Mouse (Mus musculus): ENCODE measurements at regions not wholly inside any gene's neighbourhood (a gene's known extent, or its start where the extent isn't known, plus 50 kb on each side); places are given as distances from the start of the nearest gene placed in this dataset.

GRCm38 (mm10) chr8:24364685-24365084 lies 361.0 kb downstream of the Adam3 start:
- no peak for ATAC-seq (ENCODE audit: low FRiP score)
- H3K4me1 ChIP-seq (ENCODE audit: control insufficient read depth, insufficient read depth, low read length), result 0 out of 2 replicates have a peak, but pooled peaks cover 2% of the 10 kb centered on the region
- no peaks in the 10 kb centered on the region for H3K9me3 ChIP-seq (ENCODE audit: control insufficient read depth, low read length)
- no peak overlapping the region for H3K27ac ChIP-seq (ENCODE audit: low read depth, low read length)
- no peaks in the 10 kb centered on the region for H3K27me3 ChIP-seq (ENCODE audit: control insufficient read depth, insufficient read depth, low read length)
- no peaks in the 10 kb centered on the region for H3K36me3 ChIP-seq (ENCODE audit: control insufficient read depth, insufficient read depth, low read length)
- no peak overlapping the region for H3K9ac ChIP-seq (ENCODE audit: low read length)
- no peak overlapping the region for H3K4me3 ChIP-seq (ENCODE audit: low read depth, low read length)
- WGBS, result 79% methylated on average over 4 of the region's 4 CpGs
- H3K4me2 ChIP-seq, result no peak overlapping the region
- DNase-seq (ENCODE audit: low spot score, missing footprints), result no peak

GRCm38 (mm10) chr8:24359022-24359600 lies 366.5 kb downstream of the Adam3 start:
- no peak for DNase-seq (ENCODE audit: low spot score, missing footprints)
- Histone ChIP-seq H3K9ac (ENCODE audit: low read length) (no peak overlapping the region), H3K9me3 (ENCODE audit: control insufficient read depth, low read length) (no peaks in the 10 kb centered on the region), H3K27me3 (ENCODE audit: control insufficient read depth, insufficient read depth, low read length) (no peaks in the 10 kb centered on the region), H3K27ac (ENCODE audit: low read depth, low read length) (no peak overlapping the region), H3K36me3 (ENCODE audit: control insufficient read depth, insufficient read depth, low read length) (no peaks in the 10 kb centered on the region), H3K4me1 (ENCODE audit: control insufficient read depth, insufficient read depth, low read length) (no peaks in the 10 kb centered on the region), H3K4me3 (ENCODE audit: low read depth, low read length) (no peak overlapping the region), H3K4me2 (no peak overlapping the region)
- no peak for ATAC-seq (ENCODE audit: low FRiP score)

- Histone ChIP-seq H3K9me3 (ENCODE audit: control insufficient read depth, low read length) (no peaks in the 10 kb centered on the region), H3K9ac (ENCODE audit: low read length) (no peak overlapping the region), H3K36me3 (ENCODE audit: control insufficient read depth, insufficient read depth, low read length) (no peaks in the 10 kb centered on the region), H3K4me1 (ENCODE audit: control insufficient read depth, insufficient read depth, low read length) (no peaks in the 10 kb centered on the region), H3K4me2 (no peak overlapping the region), H3K27me3 (ENCODE audit: control insufficient read depth, insufficient read depth, low read length) (no peaks in the 10 kb centered on the region), H3K4me3 (ENCODE audit: low read depth, low read length) (no peak overlapping the region), H3K27ac (ENCODE audit: low read depth, low read length) (no peak overlapping the region)
- ATAC-seq (ENCODE audit: low FRiP score) (no peak), DNase-seq (ENCODE audit: low spot score, missing footprints) (no peak)
- 82% methylated on average over 4 of the region's 4 CpGs for WGBS
These were observed 370.5 kb downstream of the Adam3 start for GRCm38 (mm10) chr8:24355146-24355545.

- Histone ChIP-seq H3K9me3 (ENCODE audit: control insufficient read depth, low read length) (no peaks in the 10 kb centered on the region), H3K27me3 (ENCODE audit: control insufficient read depth, insufficient read depth, low read length) (no peaks in the 10 kb centered on the region), H3K9ac (ENCODE audit: low read length) (no peak overlapping the region), H3K27ac (ENCODE audit: low read depth, low read length) (no peak overlapping the region), H3K4me2 (no peak overlapping the region), H3K4me1 (ENCODE audit: control insufficient read depth, insufficient read depth, low read length) (no peaks in the 10 kb centered on the region), H3K36me3 (ENCODE audit: control insufficient read depth, insufficient read depth, low read length) (no peaks in the 10 kb centered on the region), H3K4me3 (ENCODE audit: low read depth, low read length) (no peak overlapping the region)
- ATAC-seq (ENCODE audit: low FRiP score), result no peak
- no peak for DNase-seq (ENCODE audit: low spot score, missing footprints)
- 73% methylated on average over 7 of the region's 7 CpGs for WGBS
These were observed 371.8 kb downstream of the Adam3 start for GRCm38 (mm10) chr8:24353842-24354241.

- ATAC-seq (ENCODE audit: low FRiP score) (no peak), DNase-seq (ENCODE audit: low spot score, missing footprints) (no peak)
- no peak overlapping the region for H3K9ac ChIP-seq (ENCODE audit: low read length)
- no peak overlapping the region for H3K4me3 ChIP-seq (ENCODE audit: low read depth, low read length)
- no peak overlapping the region for H3K27ac ChIP-seq (ENCODE audit: low read depth, low read length)
- no peaks in the 10 kb centered on the region for H3K36me3 ChIP-seq (ENCODE audit: control insufficient read depth, insufficient read depth, low read length)
- H3K9me3 ChIP-seq (ENCODE audit: control insufficient read depth, low read length), result no peaks in the 10 kb centered on the region
- H3K27me3 ChIP-seq (ENCODE audit: control insufficient read depth, insufficient read depth, low read length), result no peaks in the 10 kb centered on the region
- H3K4me2 ChIP-seq, result no peak overlapping the region
- no peaks in the 10 kb centered on the region for H3K4me1 ChIP-seq (ENCODE audit: control insufficient read depth, insufficient read depth, low read length)
- 85% methylated on average over 9 of the region's 9 CpGs for WGBS
These were observed 373.3 kb downstream of the Adam3 start for GRCm38 (mm10) chr8:24352322-24352721.

- H3K27me3 ChIP-seq (ENCODE audit: control insufficient read depth, insufficient read depth, low read length), result no peaks in the 10 kb centered on the region
- ATAC-seq (ENCODE audit: low FRiP score), result no peak
- DNase-seq (ENCODE audit: low spot score, missing footprints), result no peak
- no peaks in the 10 kb centered on the region for H3K36me3 ChIP-seq (ENCODE audit: control insufficient read depth, insufficient read depth, low read length)
- no peak overlapping the region for H3K4me3 ChIP-seq (ENCODE audit: low read depth, low read length)
- H3K4me2 ChIP-seq, result no peak overlapping the region
- H3K9me3 ChIP-seq (ENCODE audit: control insufficient read depth, low read length), result no peaks in the 10 kb centered on the region
- 34% methylated on average over 6 of the region's 6 CpGs for WGBS
- no peaks in the 10 kb centered on the region for H3K4me1 ChIP-seq (ENCODE audit: control insufficient read depth, insufficient read depth, low read length)
- no peak overlapping the region for H3K9ac ChIP-seq (ENCODE audit: low read length)
- H3K27ac ChIP-seq (ENCODE audit: low read depth, low read length), result no peak overlapping the region
These were observed 373.9 kb downstream of the Adam3 start for GRCm38 (mm10) chr8:24351760-24352159.

- no peaks in the 10 kb centered on the region for H3K36me3 ChIP-seq (ENCODE audit: control insufficient read depth, insufficient read depth, low read length)
- H3K27me3 ChIP-seq (ENCODE audit: control insufficient read depth, insufficient read depth, low read length), result no peaks in the 10 kb centered on the region
- no peak for ATAC-seq (ENCODE audit: low FRiP score)
- no peak for DNase-seq (ENCODE audit: low spot score, missing footprints)
- 81% methylated on average over 6 of the region's 6 CpGs for WGBS
- H3K4me3 ChIP-seq (ENCODE audit: low read depth, low read length), result no peak overlapping the region
- H3K9ac ChIP-seq (ENCODE audit: low read length), result no peak overlapping the region
- no peak overlapping the region for H3K27ac ChIP-seq (ENCODE audit: low read depth, low read length)
- H3K4me2 ChIP-seq, result no peak overlapping the region
- H3K4me1 ChIP-seq (ENCODE audit: control insufficient read depth, insufficient read depth, low read length), result no peaks in the 10 kb centered on the region
- no peaks in the 10 kb centered on the region for H3K9me3 ChIP-seq (ENCODE audit: control insufficient read depth, low read length)
These were observed 379.1 kb downstream of the Adam3 start for GRCm38 (mm10) chr8:24346390-24347113.

GRCm38 (mm10) chr8:24338694-24339093 lies 387.0 kb downstream of the Adam3 start:
- 94% methylated on average over 9 of the region's 9 CpGs for WGBS
- no peak overlapping the region for H3K9ac ChIP-seq (ENCODE audit: low read length)
- no peaks in the 10 kb centered on the region for H3K27me3 ChIP-seq (ENCODE audit: control insufficient read depth, insufficient read depth, low read length)
- no peak overlapping the region for H3K4me3 ChIP-seq (ENCODE audit: low read depth, low read length)
- no peak overlapping the region for H3K4me2 ChIP-seq
- no peak for ATAC-seq (ENCODE audit: low FRiP score)
- H3K9me3 ChIP-seq (ENCODE audit: control insufficient read depth, low read length), result no peaks in the 10 kb centered on the region
- no peaks in the 10 kb centered on the region for H3K36me3 ChIP-seq (ENCODE audit: control insufficient read depth, insufficient read depth, low read length)
- H3K4me1 ChIP-seq (ENCODE audit: control insufficient read depth, insufficient read depth, low read length), result no peaks in the 10 kb centered on the region
- DNase-seq (ENCODE audit: low spot score, missing footprints), result no peak
- no peak overlapping the region for H3K27ac ChIP-seq (ENCODE audit: low read depth, low read length)

- no peaks in the 10 kb centered on the region for H3K4me1 ChIP-seq (ENCODE audit: control insufficient read depth, insufficient read depth, low read length)
- H3K27me3 ChIP-seq (ENCODE audit: control insufficient read depth, insufficient read depth, low read length), result no peaks in the 10 kb centered on the region
- 64% methylated on average over 6 of the region's 6 CpGs for WGBS
- DNase-seq (ENCODE audit: low spot score, missing footprints) (peak; percentile 89), ATAC-seq (ENCODE audit: low FRiP score) (no peak)
- no peak overlapping the region for H3K4me3 ChIP-seq (ENCODE audit: low read depth, low read length)
- no peak overlapping the region for H3K27ac ChIP-seq (ENCODE audit: low read depth, low read length)
- no peaks in the 10 kb centered on the region for H3K9me3 ChIP-seq (ENCODE audit: control insufficient read depth, low read length)
- no peak overlapping the region for H3K9ac ChIP-seq (ENCODE audit: low read length)
- no peaks in the 10 kb centered on the region for H3K36me3 ChIP-seq (ENCODE audit: control insufficient read depth, insufficient read depth, low read length)
- H3K4me2 ChIP-seq, result no peak overlapping the region
These were observed 388.0 kb downstream of the Adam3 start for GRCm38 (mm10) chr8:24337635-24338034.
